Mouse (Mus musculus): ENCODE data around the gene Rnh1.

GRCm38 (mm10) chr7:141216894-141217293, 44.2 kb upstream of the Rnh1 start:
- no peak for TF ChIP-seq POLR2A (IDR thresholded peaks at IDR 0.05; ENCODE audit: extremely low read depth, insufficient read depth, low read length)
- no peak for TF ChIP-seq CTCF (IDR thresholded peaks at IDR 0.05; ENCODE audit: extremely low read depth, insufficient read depth, low read length)

All from cortical plate, adult 2 months (tissue).